Mouse (Mus musculus) midbrain, embryonic 16.5 days (tissue): ENCODE measurements around the gene Aip. TPM values are rescaled to one million over a fixed set of nuclear protein-coding genes. Genes with fewer than 3 reads are reported as not detected.

Experiments used
- ATAC-seq: fragments of 200-750 bp; cut with Nextera tagmentation; 2 replicates; pipeline ENCODE4 v1.8.0; 2017; ENCODE audit warnings: moderate TSS enrichment
- H3K27ac ChIP-seq: fragments of 300-500 bp; sonication (generic); 2 replicates; pipeline ENCODE4 v1.5.1; 2014; ENCODE audit warnings: mild to moderate bottlenecking, low read length, mixed read lengths
- H3K27me3 ChIP-seq: fragments of 300-500 bp; sonication (generic); 2 replicates; pipeline ENCODE4 v1.6.1; 2014; ENCODE audit warnings: low read depth, low read length, mixed read lengths; ENCODE audit not compliant: control insufficient read depth, insufficient read depth
- H3K36me3 ChIP-seq: fragments of 300-500 bp; sonication (generic); 2 replicates; pipeline ENCODE4 v1.6.1; 2014; ENCODE audit warnings: mild to moderate bottlenecking, low read length, moderate library complexity, mixed read lengths; ENCODE audit not compliant: control insufficient read depth, insufficient read depth
- H3K4me1 ChIP-seq: fragments of 300-500 bp; sonication (generic); 2 replicates; pipeline ENCODE4 v1.6.1; 2014; ENCODE audit warnings: mild to moderate bottlenecking, low read length, mixed read lengths; ENCODE audit not compliant: control insufficient read depth, insufficient read depth
- H3K4me2 ChIP-seq: fragments of 300-500 bp; sonication (generic); 2 replicates; pipeline ENCODE4 v1.6.1; 2014; ENCODE audit warnings: mild to moderate bottlenecking, low read length, mixed read lengths
- H3K4me3 ChIP-seq: fragments of 300-500 bp; sonication (generic); 2 replicates; pipeline ENCODE4 v1.5.1; 2014; ENCODE audit warnings: low read depth, mild to moderate bottlenecking, low read length, moderate library complexity, mixed read lengths
- H3K9ac ChIP-seq: fragments of 300-500 bp; sonication (generic); 2 replicates; pipeline ENCODE4 v1.6.1; 2014; ENCODE audit warnings: low read depth, low read length, mixed read lengths
- H3K9me3 ChIP-seq: fragments of 300-500 bp; sonication (generic); replicated peaks from 2 replicates; pipeline ENCODE4 v1.6.1; 2014; ENCODE audit warnings: mild to moderate bottlenecking, low read length, mixed read lengths; ENCODE audit not compliant: control insufficient read depth, poor library complexity, severe bottlenecking
- WGBS: fragments of 180-500 bp; shearing (Covaris S2); extraction: QIAGEN DNeasy Blood & Tissue Kit; methylation state at CpG from one replicate; pipeline ENCODE4 v1.1.7; 2014; 5-methylcytosine and 5-hydroxymethylcytosine counted together
- polyA plus RNA-seq: library from polyadenylated mRNA; unstranded; fragments of >200 nt; fragmentation: Nextera tagmentation; extraction: Ambion mirVana; gene quantifications from 2 replicates; pipeline ENCODE4 v1.2.1, GENCODE M21; 2015

The Aip gene
- polyA plus RNA-seq, 1 experiment from 2014 or later, result 102 TPM

GRCm38 (mm10) chr19:4100718-4101261, 24.9 kb downstream of the Aip start:
- no peaks in the 10 kb centered on the region for H3K27me3 ChIP-seq
- WGBS, result under 1% methylated on average over 48 of the region's 52 CpGs
- no peaks in the 10 kb centered on the region for H3K9me3 ChIP-seq
- peaks cover 45% of the 10 kb centered on the region for H3K4me1 ChIP-seq
- peak overlapping the region; percentile 76 for H3K27ac ChIP-seq
- peaks cover 8% of the 10 kb centered on the region; the same call in 1 of the 2 replicates for H3K36me3 ChIP-seq
- peak overlapping the region; percentile 75 for H3K9ac ChIP-seq
- no peak for ATAC-seq
- peak overlapping the region; percentile 62 for H3K4me2 ChIP-seq
- peak overlapping the region; percentile 57 for H3K4me3 ChIP-seq

GRCm38 (mm10) chr19:4099837-4100717, 25.6 kb downstream of the Aip start, which contains the start of gene Pitpnm1:
Gene Pitpnm1, plus strand, starts transcription at chr19:4099998.
- Histone ChIP-seq H3K4me1 (peaks cover 46% of the 10 kb centered on the region), H3K27me3 (no peaks in the 10 kb centered on the region), H3K9me3 (no peaks in the 10 kb centered on the region), H3K27ac (peak within 1 kb of the TSS; percentile 76), H3K4me2 (peak within 1 kb of the TSS; percentile 62), H3K36me3 (peaks cover 5% of the 10 kb centered on the region; the same call in 1 of the 2 replicates), H3K9ac (peak within 1 kb of the TSS; percentile 75), H3K4me3 (peak within 1 kb of the TSS; percentile 57)
- ATAC-seq, result no peak
- 2% methylated on average over 51 of the region's 53 CpGs for WGBS

GRCm38 (mm10) chr19:4099056-4099455, 26.6 kb downstream of the Aip start:
- Histone ChIP-seq H3K36me3 (no peaks in the 10 kb centered on the region), H3K9me3 (no peaks in the 10 kb centered on the region), H3K4me2 (peak overlapping the region; percentile 14; the same call in 1 of the 2 replicates), H3K27ac (no peak overlapping the region), H3K4me3 (no peak overlapping the region), H3K4me1 (peaks cover 46% of the 10 kb centered on the region), H3K27me3 (no peaks in the 10 kb centered on the region), H3K9ac (peak overlapping the region; percentile 18; the same call in 1 of the 2 replicates)
- no peak for ATAC-seq
- WGBS, result 14% methylated on average over 9 of the region's 9 CpGs

- H3K27ac ChIP-seq, result no peak overlapping the region
- H3K4me3 ChIP-seq, result no peak overlapping the region
- H3K4me1 ChIP-seq, result peaks cover 46% of the 10 kb centered on the region
- no peak overlapping the region for H3K9ac ChIP-seq
- H3K27me3 ChIP-seq, result no peaks in the 10 kb centered on the region
- H3K36me3 ChIP-seq, result no peaks in the 10 kb centered on the region
- 87% methylated on average over 13 of the region's 13 CpGs for WGBS
- H3K4me2 ChIP-seq, result no peak overlapping the region
- H3K9me3 ChIP-seq, result no peaks in the 10 kb centered on the region
- no peak for ATAC-seq
Measured at GRCm38 (mm10) chr19:4098426-4098825, 27.2 kb downstream of the Aip start.

- Histone ChIP-seq H3K4me2 (peak overlapping the region; percentile 90), H3K9ac (peak overlapping the region; percentile 75), H3K27ac (peak overlapping the region; percentile 72), H3K4me1 (peaks cover 46% of the 10 kb centered on the region), H3K9me3 (no peaks in the 10 kb centered on the region), H3K4me3 (peak overlapping the region; percentile 70), H3K27me3 (no peaks in the 10 kb centered on the region), H3K36me3 (no peaks in the 10 kb centered on the region)
- under 1% methylated on average over 21 of the region's 21 CpGs for WGBS
- peak; percentile 5; the same call in 1 of the 2 replicates for ATAC-seq
Measured at GRCm38 (mm10) chr19:4097441-4097825, 28.2 kb downstream of the Aip start.

GRCm38 (mm10) chr19:4096642-4097440, 28.8 kb downstream of the Aip start, which contains the start of gene Cdk2ap2:
Gene Cdk2ap2, plus strand, starts transcription at chr19:4097182.
- peak; percentile 95 for ATAC-seq
- H3K36me3 ChIP-seq, result no peaks in the 10 kb centered on the region
- H3K27ac ChIP-seq, result peak within 1 kb of the TSS; percentile 94
- peak within 1 kb of the TSS; percentile 90 for H3K4me2 ChIP-seq
- under 1% methylated on average over 65 of the region's 65 CpGs for WGBS
- no peaks in the 10 kb centered on the region for H3K27me3 ChIP-seq
- peak within 1 kb of the TSS; percentile 75 for H3K9ac ChIP-seq
- H3K9me3 ChIP-seq, result no peaks in the 10 kb centered on the region
- peak within 1 kb of the TSS; percentile 70 for H3K4me3 ChIP-seq
- H3K4me1 ChIP-seq, result peaks cover 41% of the 10 kb centered on the region

GRCm38 (mm10) chr19:4095802-4096201, 29.9 kb downstream of the Aip start:
- 70% methylated on average over 3 of the region's 3 CpGs for WGBS
- no peak for ATAC-seq
- H3K4me1 ChIP-seq, result peaks cover 36% of the 10 kb centered on the region
- no peaks in the 10 kb centered on the region for H3K36me3 ChIP-seq
- no peaks in the 10 kb centered on the region for H3K27me3 ChIP-seq
- peak overlapping the region; percentile 90 for H3K4me2 ChIP-seq
- no peaks in the 10 kb centered on the region for H3K9me3 ChIP-seq
- no peak overlapping the region for H3K27ac ChIP-seq
- no peak overlapping the region for H3K4me3 ChIP-seq
- H3K9ac ChIP-seq, result no peak overlapping the region

- ATAC-seq, result no peak
- no peaks in the 10 kb centered on the region for H3K27me3 ChIP-seq
- no peak overlapping the region for H3K9ac ChIP-seq
- H3K36me3 ChIP-seq, result no peaks in the 10 kb centered on the region
- H3K4me3 ChIP-seq, result no peak overlapping the region
- WGBS, result 80% methylated on average over 5 of the region's 5 CpGs
- H3K4me1 ChIP-seq, result peaks cover 29% of the 10 kb centered on the region
- no peaks in the 10 kb centered on the region for H3K9me3 ChIP-seq
- H3K27ac ChIP-seq, result no peak overlapping the region
- no peak overlapping the region for H3K4me2 ChIP-seq
Measured at GRCm38 (mm10) chr19:4094774-4095303, 30.8 kb downstream of the Aip start.
